Mouse (Mus musculus): ENCODE data around the gene Zfp266. TPM values are rescaled to one million over a fixed set of nuclear protein-coding genes. Genes with fewer than 3 reads are reported as not detected.
"Not testable (repeated sequence)": the region's sequence is repeated elsewhere in the genome, so short reads cannot be mapped to it uniquely, and the experiment has no call there.

Zfp266 gene
- polyA plus RNA-seq (2015; fragmentation: Nextera tagmentation; extraction: Ambion mirVana) = 16.0 and 17.7 TPM in 2 replicates

- peaks cover 14% of the 10 kb centered on the region for H3K36me3 ChIP-seq
- DNase-seq (peak; percentile 77), ATAC-seq (ENCODE audit: low read depth) (peak; percentile 92)
Measured at GRCm38 (mm10) chr9:20521306-20521957, at the start of gene Zfp266. Gene Zfp266, minus strand, starts transcription at chr9:20521417.

GRCm38 (mm10) chr9:20565326-20566030 lies 44.3 kb upstream of the Zfp266 start:
- not testable (repeated sequence) for H3K4me2 ChIP-seq; ATAC-seq (ENCODE audit: low read depth)
- 42% methylated on average over 3 of the region's 3 CpGs for WGBS (ENCODE audit: insufficient replicate concordance)

More at GRCm38 (mm10) chr9:20521306-20521957, at the start of gene Zfp266:
- Histone ChIP-seq H3K27me3 (no peaks in the 10 kb centered on the region), H3K9ac (peak within 1 kb of the TSS; percentile 92), H3K9me3 (replicated peaks) (no peaks in the 10 kb centered on the region), H3K4me1 (replicated peaks) (peaks cover 30% of the 10 kb centered on the region), H3K4me2 (peak within 1 kb of the TSS; percentile 76), H3K4me3 (replicated peaks) (peak within 1 kb of the TSS; percentile 89), H3K27ac (peak within 1 kb of the TSS; percentile 90)
- WGBS (ENCODE audit: insufficient replicate concordance) = under 1% methylated on average over 45 of the region's 46 CpGs

GRCm38 (mm10) chr9:20562177-20562576 lies 41.0 kb upstream of the Zfp266 start:
- WGBS (ENCODE audit: insufficient replicate concordance) = 60% methylated on average over 5 of the region's 5 CpGs
- Histone ChIP-seq H3K27ac (no peak overlapping the region), H3K4me3 (replicated peaks) (no peak overlapping the region), H3K4me1 (replicated peaks) (no peaks in the 10 kb centered on the region), H3K36me3 (no peaks in the 10 kb centered on the region), H3K4me2 (no peak overlapping the region), H3K27me3 (no peaks in the 10 kb centered on the region), H3K9me3 (replicated peaks) (no peaks in the 10 kb centered on the region), H3K9ac (no peak overlapping the region)
- ATAC-seq (ENCODE audit: low read depth) (no peak), DNase-seq (no peak)

More at GRCm38 (mm10) chr9:20565326-20566030, 44.3 kb upstream of the Zfp266 start:
- H3K27ac ChIP-seq; H3K27me3 ChIP-seq; DNase-seq; H3K4me3 ChIP-seq (replicated peaks); H3K9ac ChIP-seq; H3K4me1 ChIP-seq (replicated peaks); H3K36me3 ChIP-seq; H3K9me3 ChIP-seq (replicated peaks): not testable (repeated sequence)

GRCm38 (mm10) chr9:20552698-20553097 lies 31.5 kb upstream of the Zfp266 start:
- DNase-seq (no peak), ATAC-seq (ENCODE audit: low read depth) (no peak)
- Histone ChIP-seq H3K4me3 (replicated peaks) (no peak overlapping the region), H3K4me2 (no peak overlapping the region), H3K27ac (no peak overlapping the region), H3K4me1 (replicated peaks) (no peaks in the 10 kb centered on the region), H3K27me3 (no peaks in the 10 kb centered on the region), H3K9me3 (replicated peaks) (no peaks in the 10 kb centered on the region), H3K9ac (no peak overlapping the region), H3K36me3 (no peaks in the 10 kb centered on the region)
- 53% methylated on average over 1 of the region's 1 CpGs for WGBS (ENCODE audit: insufficient replicate concordance)

- H3K4me1 ChIP-seq (replicated peaks) = no peaks in the 10 kb centered on the region
- ATAC-seq (ENCODE audit: low read depth) = no peak
- no peak for DNase-seq
- H3K36me3 ChIP-seq = no peaks in the 10 kb centered on the region
- H3K4me3 ChIP-seq (replicated peaks) = no peak overlapping the region
- no peaks in the 10 kb centered on the region for H3K9me3 ChIP-seq (replicated peaks)
- no peak overlapping the region for H3K27ac ChIP-seq
- 44% methylated on average over 5 of the region's 5 CpGs for WGBS (ENCODE audit: insufficient replicate concordance)
- H3K27me3 ChIP-seq = no peaks in the 10 kb centered on the region
- H3K4me2 ChIP-seq = no peak overlapping the region
- H3K9ac ChIP-seq = no peak overlapping the region
Measured at GRCm38 (mm10) chr9:20551781-20552275, 30.6 kb upstream of the Zfp266 start.

GRCm38 (mm10) chr9:20545151-20545550 lies 23.9 kb upstream of the Zfp266 start:
- H3K4me2 ChIP-seq = peak overlapping the region; percentile 83
- H3K4me3 ChIP-seq (replicated peaks) = peak overlapping the region; percentile 58
- H3K27me3 ChIP-seq = no peaks in the 10 kb centered on the region
- no peaks in the 10 kb centered on the region for H3K36me3 ChIP-seq
- peak overlapping the region; percentile 59 for H3K9ac ChIP-seq
- peak overlapping the region; percentile 55 for H3K27ac ChIP-seq
- 10% methylated on average over 8 of the region's 8 CpGs for WGBS (ENCODE audit: insufficient replicate concordance)
- ATAC-seq (ENCODE audit: low read depth) = no peak
- H3K9me3 ChIP-seq (replicated peaks) = no peaks in the 10 kb centered on the region
- H3K4me1 ChIP-seq (replicated peaks) = peaks cover 20% of the 10 kb centered on the region
- DNase-seq = no peak

- WGBS (ENCODE audit: insufficient replicate concordance) = 5% methylated on average over 43 of the region's 43 CpGs
- DNase-seq = peak; percentile 70
- peak overlapping the region; percentile 59 for H3K9ac ChIP-seq
- H3K9me3 ChIP-seq (replicated peaks) = no peaks in the 10 kb centered on the region
- peaks cover 20% of the 10 kb centered on the region for H3K4me1 ChIP-seq (replicated peaks)
- H3K27ac ChIP-seq = peak overlapping the region; percentile 66
- peak overlapping the region; percentile 58 for H3K4me3 ChIP-seq (replicated peaks)
- peak; percentile 88 for ATAC-seq (ENCODE audit: low read depth)
- no peaks in the 10 kb centered on the region for H3K27me3 ChIP-seq
- no peaks in the 10 kb centered on the region for H3K36me3 ChIP-seq
- peak overlapping the region; percentile 83 for H3K4me2 ChIP-seq
Measured at GRCm38 (mm10) chr9:20544070-20544821, 23.0 kb upstream of the Zfp266 start.

- Histone ChIP-seq H3K9ac (no peak overlapping the region), H3K4me2 (peak overlapping the region; percentile 83; the same call in 1 of the 2 replicates), H3K4me1 (replicated peaks) (peaks cover 20% of the 10 kb centered on the region), H3K4me3 (replicated peaks) (no peak overlapping the region), H3K9me3 (replicated peaks) (no peaks in the 10 kb centered on the region), H3K27ac (no peak overlapping the region), H3K27me3 (no peaks in the 10 kb centered on the region), H3K36me3 (no peaks in the 10 kb centered on the region)
- DNase-seq = no peak
- ATAC-seq (ENCODE audit: low read depth) = no peak
- 38% methylated on average over 6 of the region's 6 CpGs for WGBS (ENCODE audit: insufficient replicate concordance)
Measured at GRCm38 (mm10) chr9:20543496-20543895, 22.3 kb upstream of the Zfp266 start.

- no peak overlapping the region for H3K9ac ChIP-seq
- no peak overlapping the region for H3K4me3 ChIP-seq (replicated peaks)
- H3K9me3 ChIP-seq (replicated peaks) = no peaks in the 10 kb centered on the region
- WGBS (ENCODE audit: insufficient replicate concordance) = 61% methylated on average over 2 of the region's 2 CpGs
- no peak overlapping the region for H3K27ac ChIP-seq
- ATAC-seq (ENCODE audit: low read depth) = no peak
- H3K36me3 ChIP-seq = no peaks in the 10 kb centered on the region
- H3K4me2 ChIP-seq = no peak overlapping the region
- H3K4me1 ChIP-seq (replicated peaks) = no peaks in the 10 kb centered on the region
- no peak for DNase-seq
- H3K27me3 ChIP-seq = peaks cover 6% of the 10 kb centered on the region; the same call in 1 of the 2 replicates
Measured at GRCm38 (mm10) chr9:20536598-20536997, 15.4 kb upstream of the Zfp266 start.

- 56% methylated on average over 8 of the region's 8 CpGs for WGBS (ENCODE audit: insufficient replicate concordance)
- no peak overlapping the region for H3K9ac ChIP-seq
- no peaks in the 10 kb centered on the region for H3K4me1 ChIP-seq (replicated peaks)
- H3K27ac ChIP-seq = no peak overlapping the region
- H3K9me3 ChIP-seq (replicated peaks) = no peaks in the 10 kb centered on the region
- DNase-seq (no peak), ATAC-seq (ENCODE audit: low read depth) (no peak)
- H3K36me3 ChIP-seq = no peaks in the 10 kb centered on the region
- H3K27me3 ChIP-seq = peaks cover 6% of the 10 kb centered on the region; the same call in 1 of the 2 replicates
- no peak overlapping the region for H3K4me2 ChIP-seq
- no peak overlapping the region for H3K4me3 ChIP-seq (replicated peaks)
Measured at GRCm38 (mm10) chr9:20534326-20534926, 13.2 kb upstream of the Zfp266 start.
